Mouse (Mus musculus) lung, embryonic 14.5 days (tissue): ENCODE measurements around the gene Dnaaf5. TPM values are rescaled to one million over a fixed set of nuclear protein-coding genes. Genes with fewer than 3 reads are reported as not detected.

Experiments
- ATAC-seq: fragments of 200-750 bp; cut with Nextera tagmentation; 2 replicates; pipeline ENCODE4 v1.8.0; 2017; ENCODE audit warnings: mild to moderate bottlenecking, moderate TSS enrichment, moderate library complexity; ENCODE audit not compliant: insufficient read depth
- DNase-seq: peaks from one replicate; pipeline ENCODE4 v3.0.0-alpha.2; 2015
- H3K27ac ChIP-seq: fragments of 300-500 bp; sonication (generic); 2 replicates; pipeline ENCODE4 v1.5.1; 2014; ENCODE audit warnings: low read depth, mild to moderate bottlenecking, moderate library complexity
- H3K27me3 ChIP-seq: fragments of 300-500 bp; sonication (generic); 2 replicates; pipeline ENCODE4 v1.6.1; 2014; ENCODE audit warnings: low read length, control low read depth; ENCODE audit not compliant: insufficient read depth
- H3K36me3 ChIP-seq: fragments of 300-500 bp; sonication (generic); 2 replicates; pipeline ENCODE4 v1.6.1; 2014; ENCODE audit warnings: control low read depth; ENCODE audit not compliant: insufficient read depth
- H3K4me1 ChIP-seq: fragments of 300-500 bp; sonication (generic); 2 replicates; pipeline ENCODE4 v1.6.1; 2014; ENCODE audit warnings: antibody characterized with exemption, control low read depth; ENCODE audit not compliant: insufficient read depth
- H3K4me2 ChIP-seq: fragments of 300-500 bp; sonication (generic); 2 replicates; pipeline ENCODE4 v1.6.1; 2014; ENCODE audit warnings: mild to moderate bottlenecking
- H3K4me3 ChIP-seq: fragments of 300-500 bp; sonication (generic); 2 replicates; pipeline ENCODE4 v1.5.1; 2014; ENCODE audit warnings: low read depth, low read length
- H3K9ac ChIP-seq: fragments of 300-500 bp; sonication (generic); 2 replicates; pipeline ENCODE4 v1.6.1; 2014
- H3K9me3 ChIP-seq: fragments of 300-500 bp; sonication (generic); 2 replicates; pipeline ENCODE4 v1.6.1; 2016; ENCODE audit warnings: low read depth, low read length, control low read depth
- CTCF ChIP-seq: IDR thresholded peaks from 2 replicates; pipeline ENCODE4 v1.5.1; 2016; ENCODE audit warnings: antibody characterized with exemption, low read depth
- WGBS: fragments of 180-500 bp; shearing (Covaris S2); extraction: QIAGEN DNeasy Blood & Tissue Kit; methylation state at CpG from one replicate; pipeline ENCODE4 v1.1.7; 2014; 5-methylcytosine and 5-hydroxymethylcytosine counted together
- polyA plus RNA-seq: library from polyadenylated mRNA; unstranded; fragments of >200 nt; fragmentation: Nextera tagmentation; extraction: Ambion mirVana; gene quantifications from 2 replicates; pipeline ENCODE4 v1.2.1, GENCODE M21; 2014

The Dnaaf5 gene
- polyA plus RNA-seq, 1 experiment from 2014 or later = 8.6 TPM

DNA sequence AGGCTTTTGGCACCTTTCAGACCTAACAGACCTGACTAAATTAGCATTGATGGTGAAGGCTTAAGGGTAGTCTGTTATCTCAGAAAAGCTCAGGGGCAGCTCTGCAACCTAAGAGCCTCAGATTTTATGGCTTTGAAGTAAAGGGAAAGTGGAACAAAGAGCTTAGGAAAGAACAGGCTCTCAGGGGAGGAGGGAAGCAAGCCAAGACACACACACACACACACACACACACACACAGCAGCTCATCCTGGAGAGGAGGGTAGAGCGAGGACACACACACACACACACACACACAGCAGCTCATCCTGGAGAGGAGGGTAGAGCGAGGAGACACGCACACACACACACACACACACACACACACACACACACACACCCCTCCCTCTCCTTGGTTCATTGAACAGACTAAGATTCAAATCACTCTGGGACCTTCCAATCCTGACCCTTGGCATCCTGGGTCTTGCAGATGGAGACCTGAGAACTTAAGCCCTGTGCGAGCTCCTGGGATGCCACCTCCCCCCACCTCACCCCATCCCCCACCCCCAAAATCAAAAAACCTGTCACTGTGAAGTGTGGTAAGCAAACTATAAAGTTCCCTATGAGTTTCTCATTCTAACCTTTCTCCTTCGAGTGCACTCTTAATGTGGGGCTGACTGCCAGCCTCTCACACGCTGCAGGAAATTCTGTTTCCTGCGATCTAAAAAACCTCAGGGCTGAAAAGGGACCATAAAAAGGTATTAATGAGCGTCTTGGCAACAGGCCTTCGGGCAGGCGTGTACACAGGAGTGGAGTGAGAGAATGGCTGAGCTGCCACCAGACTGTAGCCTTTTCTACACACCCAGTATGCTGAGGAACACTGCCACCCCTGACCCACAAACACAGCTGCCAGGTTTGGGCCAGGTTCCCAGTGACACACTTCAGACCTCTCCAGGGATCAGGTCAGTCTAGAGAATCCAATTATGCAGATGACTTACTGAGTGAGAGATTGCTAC, 24.8 kb downstream of the Dnaaf5 start:
- ATAC-seq (peak; percentile 51; the same call in 1 of the 2 replicates), DNase-seq (peak; percentile 31)
- 51% methylated on average over 10 of the region's 10 CpGs for WGBS
- no peaks in the 10 kb centered on the region for H3K27me3 ChIP-seq
- H3K9ac ChIP-seq = no peak overlapping the region
- no peak overlapping the region for H3K4me2 ChIP-seq
- H3K4me1 ChIP-seq = no peaks in the 10 kb centered on the region
- H3K27ac ChIP-seq = peak overlapping the region; percentile 33; the same call in 1 of the 2 replicates
- H3K9me3 ChIP-seq = no peaks in the 10 kb centered on the region
- H3K36me3 ChIP-seq = peaks cover 51% of the 10 kb centered on the region
- TF ChIP-seq CTCF = no peak
- H3K4me3 ChIP-seq = no peak overlapping the region

GRCm38 (mm10) chr5:139178895-139179631, 29.0 kb downstream of the Dnaaf5 start:
- 24% methylated on average over 11 of the region's 11 CpGs for WGBS
- no peak overlapping the region for H3K4me3 ChIP-seq
- DNase-seq = peak; percentile 92
- H3K9me3 ChIP-seq = no peaks in the 10 kb centered on the region
- no peaks in the 10 kb centered on the region for H3K4me1 ChIP-seq
- no peak overlapping the region for H3K4me2 ChIP-seq
- H3K9ac ChIP-seq = no peak overlapping the region
- no peaks in the 10 kb centered on the region for H3K27me3 ChIP-seq
- no peak overlapping the region for H3K27ac ChIP-seq
- peaks cover 61% of the 10 kb centered on the region for H3K36me3 ChIP-seq
- ATAC-seq = peak; percentile 88
- peak; percentile 97 for TF ChIP-seq CTCF

DNA sequence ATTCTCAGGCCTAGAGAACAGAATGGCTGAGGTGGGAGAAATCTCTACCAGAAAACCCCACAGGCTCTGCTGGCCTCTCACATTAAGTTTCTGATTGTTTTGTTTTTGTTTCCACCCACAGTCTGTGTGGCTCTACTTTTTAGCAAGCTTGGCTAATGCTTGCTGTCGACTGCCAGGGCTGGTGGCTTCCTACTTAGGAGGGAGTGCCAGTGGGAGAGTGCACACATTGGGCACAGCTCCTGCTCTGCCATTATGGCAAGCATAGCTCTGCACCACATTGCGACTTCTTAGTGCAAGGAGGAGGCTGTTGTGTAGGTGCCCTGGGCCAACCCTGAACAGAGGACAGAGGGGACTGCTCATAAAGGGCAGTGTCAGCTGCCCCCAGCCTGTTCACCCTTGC, 33.1 kb downstream of the Dnaaf5 start:
- H3K27me3 ChIP-seq = no peaks in the 10 kb centered on the region
- WGBS = 88% methylated on average over 2 of the region's 2 CpGs
- H3K36me3 ChIP-seq = peaks cover 75% of the 10 kb centered on the region
- H3K9ac ChIP-seq = no peak overlapping the region
- no peak for ATAC-seq
- no peak overlapping the region for H3K4me3 ChIP-seq
- TF ChIP-seq CTCF = no peak
- DNase-seq = no peak
- H3K4me1 ChIP-seq = no peaks in the 10 kb centered on the region
- no peak overlapping the region for H3K27ac ChIP-seq
- H3K9me3 ChIP-seq = no peaks in the 10 kb centered on the region
- no peak overlapping the region for H3K4me2 ChIP-seq

- Histone ChIP-seq H3K27me3 (no peaks in the 10 kb centered on the region), H3K27ac (no peak overlapping the region), H3K4me3 (no peak overlapping the region), H3K4me1 (no peaks in the 10 kb centered on the region), H3K9ac (no peak overlapping the region), H3K9me3 (no peaks in the 10 kb centered on the region), H3K4me2 (no peak overlapping the region), H3K36me3 (peaks cover 75% of the 10 kb centered on the region)
- WGBS = 89% methylated on average over 9 of the region's 9 CpGs
- no peak for ATAC-seq
- no peak for DNase-seq
- no peak for TF ChIP-seq CTCF
These were observed 33.6 kb downstream of the Dnaaf5 start for GRCm38 (mm10) chr5:139183601-139184000.

GRCm38 (mm10) chr5:139184897-139185296, 34.9 kb downstream of the Dnaaf5 start:
- WGBS = 84% methylated on average over 4 of the region's 4 CpGs
- no peak overlapping the region for H3K4me3 ChIP-seq
- H3K9me3 ChIP-seq = no peaks in the 10 kb centered on the region
- no peak overlapping the region for H3K4me2 ChIP-seq
- no peak for TF ChIP-seq CTCF
- ATAC-seq = no peak
- DNase-seq = no peak
- H3K4me1 ChIP-seq = no peaks in the 10 kb centered on the region
- no peak overlapping the region for H3K27ac ChIP-seq
- H3K9ac ChIP-seq = no peak overlapping the region
- peaks cover 71% of the 10 kb centered on the region for H3K36me3 ChIP-seq
- no peaks in the 10 kb centered on the region for H3K27me3 ChIP-seq

DNA sequence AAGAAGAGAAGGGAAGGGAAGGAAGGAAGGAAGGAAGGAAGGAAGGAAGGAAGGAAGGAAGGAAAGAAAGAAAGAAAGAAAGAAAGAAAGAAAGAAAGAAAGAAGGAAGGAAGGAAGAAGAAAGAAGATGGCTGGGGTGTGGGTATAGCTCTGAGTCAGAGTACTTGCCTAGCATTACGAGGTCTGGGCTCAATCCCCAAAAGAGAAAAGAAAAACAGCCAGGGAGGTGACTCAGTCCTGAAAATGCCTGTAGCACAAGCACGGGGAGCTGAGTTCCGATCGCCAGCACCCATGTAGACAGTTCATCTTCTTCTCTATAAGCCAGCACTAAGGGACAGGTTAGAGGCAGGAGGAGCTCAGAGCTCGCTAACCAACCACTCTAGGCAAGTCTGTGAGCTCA, 39.7 kb downstream of the Dnaaf5 start:
- Histone ChIP-seq H3K9ac (no peak overlapping the region), H3K27me3 (no peaks in the 10 kb centered on the region), H3K36me3 (peaks cover 25% of the 10 kb centered on the region; the same call in 1 of the 2 replicates), H3K9me3 (no peaks in the 10 kb centered on the region), H3K4me1 (no peaks in the 10 kb centered on the region), H3K4me2 (no peak overlapping the region), H3K4me3 (no peak overlapping the region), H3K27ac (no peak overlapping the region)
- DNase-seq (no peak), ATAC-seq (no peak)
- no peak for TF ChIP-seq CTCF
- WGBS = 95% methylated on average over 5 of the region's 5 CpGs

DNA sequence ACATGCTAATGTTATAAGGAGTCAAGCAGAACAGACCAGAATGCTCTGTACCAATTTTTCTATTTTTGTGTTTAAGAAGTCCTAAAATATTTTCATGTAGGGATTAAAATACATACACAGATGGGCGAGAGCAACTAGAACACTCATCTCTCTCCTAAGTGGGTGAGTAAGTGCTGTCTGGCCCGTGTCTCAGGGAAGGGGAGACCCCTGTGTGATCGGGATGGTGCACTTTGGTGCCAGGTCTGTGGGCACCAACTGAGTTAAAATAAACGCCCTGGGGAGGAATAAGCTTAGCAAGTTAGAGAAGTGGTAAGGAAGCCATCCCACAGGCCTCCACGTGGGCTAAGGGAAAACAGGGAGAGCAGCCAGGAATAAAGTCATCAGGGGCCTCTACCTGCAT, 40.9 kb downstream of the Dnaaf5 start:
- no peak for ATAC-seq
- 60% methylated on average over 5 of the region's 5 CpGs for WGBS
- H3K27me3 ChIP-seq = no peaks in the 10 kb centered on the region
- TF ChIP-seq CTCF = no peak
- peaks cover 14% of the 10 kb centered on the region; the same call in 1 of the 2 replicates for H3K36me3 ChIP-seq
- no peak overlapping the region for H3K9ac ChIP-seq
- no peak overlapping the region for H3K27ac ChIP-seq
- H3K4me3 ChIP-seq = no peak overlapping the region
- no peaks in the 10 kb centered on the region for H3K9me3 ChIP-seq
- DNase-seq = no peak
- H3K4me1 ChIP-seq = no peaks in the 10 kb centered on the region
- no peak overlapping the region for H3K4me2 ChIP-seq
